In genomic region chr2:163142762-163143388, GRCm38 (mm10) we compare ENCODE assay signal across 16 mouse cellular contexts. TPM values are rescaled to one million over a fixed set of nuclear protein-coding genes. Genes with fewer than 3 reads are reported as not detected.
DNase-seq lines count a peak whose midpoint lies in the region; ATAC-seq and TF ChIP-seq lines count a peak whose summit lies in the region.
"Had no signal": no experiment of that assay in that cellular context is flagged by ENCODE, and none has a peak within 500 bp of the region (broad histone marks: within the 10 kb centered on the region; RNA-seq: fewer than 3 reads in every experiment).

No protein-coding gene starts in this region.

- H3K27ac ChIP-seq in kidney, postnatal 0 days = no peak overlapping the region
- no peak overlapping the region for H3K27ac ChIP-seq in kidney, embryonic 16.5 days (ENCODE audit: low read length)
- peak overlapping the region; percentile 69 for H3K27ac ChIP-seq in hindbrain, embryonic 14.5 days
- H3K27ac ChIP-seq in neural tube, embryonic 14.5 days (ENCODE audit: low read depth, low read length) = no peak overlapping the region
- H3K27ac ChIP-seq: heart, embryonic 15.5 days; limb, embryonic 15.5 days had no signal

- peak; percentile 17 to 43 for DNase-seq in cerebellum, postnatal 25 days
- no peak for DNase-seq in cerebellum, adult 18-20 months
- no peak for DNase-seq in kidney, postnatal 0 days (ENCODE audit: low spot score)
- no peak for DNase-seq in hindbrain, embryonic 14.5 days (ENCODE audit: low spot score)
- DNase-seq in thymus, postnatal 4 days = no peak
- no peak for DNase-seq in natural killer cell, adult 2 months (ENCODE audit: low spot score in 2 of 2)
- DNase-seq: kidney, postnatal 10 days; lung, adult 2 months; lung, postnatal 4 days; right cerebral cortex, postnatal 4 days had no signal

- WGBS in kidney, postnatal 0 days = 46% methylated on average over 10 of the region's 10 CpGs
- 52% methylated on average over 10 of the region's 10 CpGs for WGBS in kidney, embryonic 16.5 days
- WGBS in hindbrain, embryonic 14.5 days = 44% methylated on average over 10 of the region's 10 CpGs
- 47% methylated on average over 10 of the region's 10 CpGs for WGBS in neural tube, embryonic 14.5 days

- no peaks in the 10 kb centered on the region for H3K36me3 ChIP-seq in kidney, postnatal 0 days (ENCODE audit: insufficient read depth, low read length)
- H3K36me3 ChIP-seq in kidney, embryonic 16.5 days (ENCODE audit: insufficient read depth, low read length) = no peaks in the 10 kb centered on the region
- no peaks in the 10 kb centered on the region for H3K36me3 ChIP-seq in hindbrain, embryonic 14.5 days (replicated peaks; ENCODE audit: control insufficient read depth, insufficient read depth)
- no peaks in the 10 kb centered on the region for H3K36me3 ChIP-seq in neural tube, embryonic 14.5 days (ENCODE audit: control insufficient read depth, insufficient read depth, low read length)
- H3K36me3 ChIP-seq: heart, embryonic 15.5 days; limb, embryonic 15.5 days had no signal

- H3K27me3 ChIP-seq in kidney, postnatal 0 days (ENCODE audit: insufficient read depth, low read length) = no peaks in the 10 kb centered on the region
- H3K27me3 ChIP-seq in kidney, embryonic 16.5 days (ENCODE audit: insufficient read depth, low read length) = peaks cover 13% of the 10 kb centered on the region
- H3K27me3 ChIP-seq in hindbrain, embryonic 14.5 days (ENCODE audit: control insufficient read depth, insufficient read depth, low read length) = no peaks in the 10 kb centered on the region
- no peaks in the 10 kb centered on the region for H3K27me3 ChIP-seq in neural tube, embryonic 14.5 days (ENCODE audit: control insufficient read depth, insufficient read depth, low read length)
- H3K27me3 ChIP-seq: heart, embryonic 15.5 days had no signal

- no peaks in the 10 kb centered on the region for H3K9me3 ChIP-seq in kidney, postnatal 0 days (replicated peaks; ENCODE audit: low read length)
- peaks cover 3% of the 10 kb centered on the region; the same call in 1 of the 2 replicates for H3K9me3 ChIP-seq in kidney, embryonic 16.5 days (ENCODE audit: low read length)
- H3K9me3 ChIP-seq in hindbrain, embryonic 14.5 days (ENCODE audit: control insufficient read depth, low read length) = no peaks in the 10 kb centered on the region
- no peaks in the 10 kb centered on the region for H3K9me3 ChIP-seq in neural tube, embryonic 14.5 days (ENCODE audit: control insufficient read depth, low read length)
- H3K9me3 ChIP-seq: heart, embryonic 15.5 days; limb, embryonic 15.5 days had no signal

- no peak overlapping the region for H3K9ac ChIP-seq in kidney, postnatal 0 days (ENCODE audit: low read depth, low read length)
- H3K9ac ChIP-seq in kidney, embryonic 16.5 days (replicated peaks; ENCODE audit: low read length) = no peak overlapping the region
- no peak overlapping the region for H3K9ac ChIP-seq in hindbrain, embryonic 14.5 days
- no peak overlapping the region for H3K9ac ChIP-seq in neural tube, embryonic 14.5 days (replicated peaks; ENCODE audit: low read depth, low read length)
- H3K9ac ChIP-seq: heart, embryonic 15.5 days; limb, embryonic 15.5 days had no signal

- no peak for TF ChIP-seq CTCF in kidney, postnatal 0 days (IDR thresholded peaks at IDR 0.05; ENCODE audit: low read depth)

- H3K4me2 ChIP-seq in kidney, postnatal 0 days (ENCODE audit: low read length) = 0 out of 2 replicates have a peak overlapping the region, but pooled peaks have one; percentile 5
- H3K4me2 ChIP-seq in kidney, embryonic 16.5 days (replicated peaks; ENCODE audit: low read depth, low read length) = no peak overlapping the region
- peak overlapping the region; percentile 24 for H3K4me2 ChIP-seq in hindbrain, embryonic 14.5 days (replicated peaks)
- 0 out of 2 replicates have a peak overlapping the region, but pooled peaks have one; percentile 16 for H3K4me2 ChIP-seq in neural tube, embryonic 14.5 days (ENCODE audit: low read depth, low read length)
- H3K4me2 ChIP-seq: heart, embryonic 15.5 days; limb, embryonic 15.5 days had no signal

- H3K4me3 ChIP-seq in kidney, postnatal 0 days (replicated peaks; ENCODE audit: low read depth, low read length) = no peak overlapping the region
- no peak overlapping the region for H3K4me3 ChIP-seq in kidney, embryonic 16.5 days (ENCODE audit: low read length)
- no peak overlapping the region for H3K4me3 ChIP-seq in hindbrain, embryonic 14.5 days (replicated peaks; ENCODE audit: low read length)
- H3K4me3 ChIP-seq in neural tube, embryonic 14.5 days (ENCODE audit: low read depth, low read length) = no peak overlapping the region
- H3K4me3 ChIP-seq: heart, embryonic 15.5 days; limb, embryonic 15.5 days had no signal

- no peak for ATAC-seq in kidney, postnatal 0 days (replicated peaks; ENCODE audit: low FRiP score, low read depth)
- no peak for ATAC-seq in kidney, embryonic 16.5 days (ENCODE audit: low FRiP score, low TSS enrichment)
- peak; percentile 43; the same call in 1 of the 2 replicates for ATAC-seq in hindbrain, embryonic 14.5 days (ENCODE audit: low FRiP score)
- ATAC-seq in neural tube, embryonic 14.5 days (ENCODE audit: low read depth) = peak; percentile 44; the same call in 1 of the 2 replicates
- ATAC-seq: Patski had no signal

- no peaks in the 10 kb centered on the region; the same call in 1 of the 2 replicates for H3K4me1 ChIP-seq in kidney, postnatal 0 days (replicated peaks; ENCODE audit: insufficient read depth, low read length)
- peaks cover 11% of the 10 kb centered on the region; the same call in 1 of the 2 replicates for H3K4me1 ChIP-seq in kidney, embryonic 16.5 days (ENCODE audit: insufficient read depth, low read length)
- peaks cover 18% of the 10 kb centered on the region for H3K4me1 ChIP-seq in hindbrain, embryonic 14.5 days (replicated peaks; ENCODE audit: control insufficient read depth, insufficient read depth, low read length)
- H3K4me1 ChIP-seq in neural tube, embryonic 14.5 days (ENCODE audit: control insufficient read depth, insufficient read depth, low read length) = peaks cover 6% of the 10 kb centered on the region
- H3K4me1 ChIP-seq: heart, embryonic 15.5 days had no signal

RNA-seq across cellular contexts. Expression of gene Gtsf1l, which starts 55.2 kb away (rescaled TPM):
- not detected in 2 replicates for polyA plus RNA-seq in kidney, postnatal 0 days (2015; fragmentation: Nextera tagmentation; extraction: Ambion mirVana)
- not detected in 2 replicates for polyA plus RNA-seq in kidney, embryonic 16.5 days (2015; fragmentation: Nextera tagmentation; extraction: Ambion mirVana)
- polyA plus RNA-seq in hindbrain, embryonic 14.5 days (2014; fragmentation: Nextera tagmentation; extraction: Ambion mirVana) = 0.35 and 0.58 TPM in 2 replicates
- polyA plus RNA-seq in neural tube, embryonic 14.5 days (2014; fragmentation: Nextera tagmentation; extraction: Ambion mirVana) = not detected in 2 replicates
- polyA plus RNA-seq: cortical plate, adult 2 months; heart, embryonic 15.5 days; limb, embryonic 15.5 days; lung, adult 2 months; Patski had no signal

Comparison
In these comparisons a context has a peak if more than half of its experiments do, and no peak if none do; other contexts are left out.
1. DNase-seq: peak in cerebellum, postnatal 25 days (2 of 2); none in cerebellum, adult 18-20 months (0 of 2), kidney, postnatal 0 days (single experiment), hindbrain, embryonic 14.5 days (single experiment), thymus, postnatal 4 days (single experiment) and natural killer cell, adult 2 months (0 of 2).
2. ATAC-seq: peak in hindbrain, embryonic 14.5 days (single experiment) and neural tube, embryonic 14.5 days (single experiment); none in kidney, postnatal 0 days (single experiment) and kidney, embryonic 16.5 days (single experiment).